Mouse (Mus musculus) embryonic facial prominence, embryonic 12.5 days (tissue): Measurements from ENCODE around the gene Tnfrsf14. TPM values are rescaled to one million over a fixed set of nuclear protein-coding genes. Genes with fewer than 3 reads are reported as not detected.
A peak's percentile ranks its signal among the peaks of the same experiment; 100 is the strongest.

Source experiments
- ATAC-seq: fragments of 200-750 bp; cut with Nextera tagmentation; 2 replicates; pipeline ENCODE4 v1.8.0; 2017; ENCODE audit not compliant: insufficient number of reproducible peaks, insufficient read depth, low FRiP score, low TSS enrichment
- H3K27ac ChIP-seq: fragments of 300-500 bp; sonication (generic); 2 replicates; pipeline ENCODE4 v1.5.1; 2016; ENCODE audit warnings: mild to moderate bottlenecking
- H3K27me3 ChIP-seq: fragments of 300-500 bp; sonication (generic); 2 replicates; pipeline ENCODE4 v1.6.1; 2016; ENCODE audit warnings: mild to moderate bottlenecking, moderate library complexity
- H3K36me3 ChIP-seq: fragments of 300-500 bp; sonication (generic); 2 replicates; pipeline ENCODE4 v1.6.1; 2016; ENCODE audit warnings: mild to moderate bottlenecking
- H3K4me1 ChIP-seq: fragments of 300-500 bp; sonication (generic); 2 replicates; pipeline ENCODE4 v1.6.1; 2016
- H3K4me2 ChIP-seq: fragments of 300-500 bp; sonication (generic); replicated peaks from 2 replicates; pipeline ENCODE4 v1.6.1; 2016; ENCODE audit warnings: mild to moderate bottlenecking, moderate library complexity
- H3K4me3 ChIP-seq: fragments of 300-500 bp; sonication (generic); 2 replicates; pipeline ENCODE4 v1.5.1; 2016; ENCODE audit warnings: mild to moderate bottlenecking
- H3K9ac ChIP-seq: fragments of 300-500 bp; sonication (generic); 2 replicates; pipeline ENCODE4 v1.6.1; 2016; ENCODE audit warnings: mild to moderate bottlenecking, moderate library complexity
- H3K9me3 ChIP-seq: fragments of 300-500 bp; sonication (generic); 2 replicates; pipeline ENCODE4 v1.6.1; 2016; ENCODE audit warnings: mild to moderate bottlenecking, moderate library complexity
- WGBS: fragments of 180-500 bp; shearing (Covaris S2); methylation state at CpG from one replicate; pipeline ENCODE4 v1.1.7; 2016; 5-methylcytosine and 5-hydroxymethylcytosine counted together
- polyA plus RNA-seq: library from polyadenylated mRNA; unstranded; fragments of >200 nt; fragmentation: Nextera tagmentation; extraction: Ambion mirVana; gene quantifications from 2 replicates; pipeline ENCODE4 v1.2.1, GENCODE M21; 2016

Tnfrsf14 gene
- polyA plus RNA-seq, 1 experiment from 2014 or later: 1.2 TPM

- Histone ChIP-seq H3K4me2 (peak within 1 kb of the TSS; percentile 77), H3K36me3 (no peaks in the 10 kb centered on the region), H3K9ac (peak within 1 kb of the TSS; percentile 65), H3K27me3 (peaks cover 68% of the 10 kb centered on the region), H3K4me1 (peaks cover 51% of the 10 kb centered on the region), H3K9me3 (no peaks in the 10 kb centered on the region), H3K27ac (no peak within 1 kb of the TSS), H3K4me3 (peak within 1 kb of the TSS; percentile 44)
- peak; percentile 17 for ATAC-seq
- WGBS: 1% methylated on average over 65 of the region's 65 CpGs
Measured at GRCm38 (mm10) chr4:154960690-154961225, 32.4 kb upstream of the Tnfrsf14 start, which contains the start of gene Hes5. TSS of gene Hes5 (plus strand) at chr4:154960923.

DNA sequence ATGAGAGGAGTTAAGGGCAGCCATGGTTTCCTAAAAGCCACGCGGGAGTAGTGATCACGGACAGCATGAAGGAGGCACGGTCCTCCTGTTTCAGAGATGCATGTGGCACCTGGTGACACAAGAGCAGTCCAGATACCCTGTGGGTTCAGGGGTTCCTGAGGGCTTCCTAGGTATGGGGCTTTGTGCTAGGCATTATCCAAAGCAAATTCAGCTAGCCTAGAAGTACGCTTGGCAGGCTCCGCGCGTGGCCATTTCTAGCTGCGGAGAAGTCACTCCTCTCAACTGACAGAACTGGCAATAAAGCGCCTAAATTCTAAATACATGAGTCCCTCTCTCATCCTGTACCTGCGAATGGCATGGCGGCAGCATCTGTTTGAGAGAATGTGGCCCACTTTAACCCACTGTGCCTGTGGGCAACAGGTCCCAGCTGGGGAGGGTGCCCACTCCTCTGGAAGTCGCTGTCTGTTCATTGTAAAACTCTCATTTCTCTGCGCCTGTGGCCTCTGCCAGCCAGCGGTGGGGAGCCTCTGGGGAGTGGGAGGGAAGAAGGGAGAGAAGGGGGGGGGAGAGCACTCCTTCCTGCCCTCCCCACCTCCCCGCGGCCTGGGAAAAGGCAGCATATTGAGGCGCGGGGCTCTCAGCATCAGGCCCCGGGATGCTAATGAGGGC, 31.8 kb upstream of the Tnfrsf14 start:
- Histone ChIP-seq H3K9ac (peak overlapping the region; percentile 65; the same call in 1 of the 2 replicates), H3K27me3 (peaks cover 74% of the 10 kb centered on the region), H3K4me2 (peak overlapping the region; percentile 77), H3K27ac (no peak overlapping the region), H3K9me3 (no peaks in the 10 kb centered on the region), H3K4me3 (peak overlapping the region; percentile 44), H3K4me1 (peaks cover 45% of the 10 kb centered on the region), H3K36me3 (no peaks in the 10 kb centered on the region)
- 19% methylated on average over 20 of the region's 20 CpGs for WGBS
- peak; percentile 12; the same call in 1 of the 2 replicates for ATAC-seq

DNA sequence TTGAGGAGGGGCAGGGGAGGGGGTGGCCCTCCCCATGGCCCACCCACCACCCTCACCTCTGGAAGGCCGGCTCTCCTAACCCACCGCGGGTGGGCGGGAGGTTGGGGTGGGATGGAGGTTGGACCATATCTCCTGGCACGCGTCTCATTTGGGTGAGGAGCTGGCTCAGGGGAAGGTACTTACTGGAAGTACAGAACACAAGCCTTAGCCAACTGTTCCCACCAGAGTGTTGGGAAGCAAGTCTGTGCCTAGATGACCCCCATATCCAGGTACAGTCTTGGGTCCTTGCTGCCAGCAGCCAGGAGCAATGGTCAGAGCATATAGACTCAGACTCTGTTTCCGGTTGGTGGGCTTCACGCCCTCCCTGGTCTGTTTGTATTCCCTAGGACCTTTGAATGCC, 30.3 kb upstream of the Tnfrsf14 start:
- no peak overlapping the region for H3K9ac ChIP-seq
- 15% methylated on average over 8 of the region's 8 CpGs for WGBS
- H3K4me3 ChIP-seq: no peak overlapping the region
- no peaks in the 10 kb centered on the region for H3K9me3 ChIP-seq
- ATAC-seq: no peak
- peaks cover 89% of the 10 kb centered on the region for H3K27me3 ChIP-seq
- H3K4me2 ChIP-seq: peak overlapping the region; percentile 43
- no peak overlapping the region for H3K27ac ChIP-seq
- H3K36me3 ChIP-seq: no peaks in the 10 kb centered on the region
- peaks cover 39% of the 10 kb centered on the region for H3K4me1 ChIP-seq

- no peak overlapping the region for H3K9ac ChIP-seq
- no peak for ATAC-seq
- H3K4me1 ChIP-seq: peaks cover 35% of the 10 kb centered on the region
- H3K27me3 ChIP-seq: peaks cover 91% of the 10 kb centered on the region
- peak overlapping the region; percentile 43 for H3K4me2 ChIP-seq
- WGBS: under 1% methylated on average over 15 of the region's 15 CpGs
- H3K36me3 ChIP-seq: no peaks in the 10 kb centered on the region
- H3K27ac ChIP-seq: no peak overlapping the region
- peak overlapping the region; percentile 13; the same call in 1 of the 2 replicates for H3K4me3 ChIP-seq
- no peaks in the 10 kb centered on the region for H3K9me3 ChIP-seq
Measured at GRCm38 (mm10) chr4:154958171-154958570, 29.8 kb upstream of the Tnfrsf14 start.

GRCm38 (mm10) chr4:154957289-154957993, 29.1 kb upstream of the Tnfrsf14 start:
- peaks cover 38% of the 10 kb centered on the region for H3K4me1 ChIP-seq
- WGBS: 56% methylated on average over 13 of the region's 13 CpGs
- no peak overlapping the region for H3K9ac ChIP-seq
- no peak overlapping the region for H3K27ac ChIP-seq
- H3K4me3 ChIP-seq: no peak overlapping the region
- H3K9me3 ChIP-seq: no peaks in the 10 kb centered on the region
- no peak for ATAC-seq
- H3K4me2 ChIP-seq: peak overlapping the region; percentile 43; the same call in 1 of the 2 replicates
- H3K36me3 ChIP-seq: no peaks in the 10 kb centered on the region
- peaks cover 91% of the 10 kb centered on the region for H3K27me3 ChIP-seq

DNA sequence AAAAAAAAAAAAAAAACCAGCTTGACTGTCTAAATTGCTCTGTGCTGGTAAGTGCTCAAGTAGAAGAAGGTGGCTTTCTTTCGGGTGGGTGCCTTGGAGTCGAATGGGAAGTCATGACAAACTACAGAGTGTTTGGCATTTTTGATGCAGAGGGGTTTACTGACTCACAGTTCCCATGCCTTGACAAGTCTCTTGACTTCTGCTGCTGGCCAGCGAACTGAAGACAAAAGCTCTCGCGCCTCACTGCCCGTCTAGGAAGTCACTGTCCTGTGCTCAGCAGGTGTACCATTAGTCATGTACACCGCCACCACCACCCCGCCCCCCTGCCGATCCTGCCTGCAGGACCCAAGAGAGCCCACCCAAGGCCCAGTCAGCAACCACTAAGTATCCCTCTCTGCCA, 28.2 kb upstream of the Tnfrsf14 start:
- no peak overlapping the region for H3K4me2 ChIP-seq
- H3K36me3 ChIP-seq: no peaks in the 10 kb centered on the region
- H3K9me3 ChIP-seq: no peaks in the 10 kb centered on the region
- 33% methylated on average over 9 of the region's 9 CpGs for WGBS
- ATAC-seq: no peak
- no peak overlapping the region for H3K4me3 ChIP-seq
- no peak overlapping the region for H3K9ac ChIP-seq
- H3K27me3 ChIP-seq: peaks cover 91% of the 10 kb centered on the region
- no peak overlapping the region for H3K27ac ChIP-seq
- H3K4me1 ChIP-seq: peaks cover 36% of the 10 kb centered on the region

- 4% methylated on average over 26 of the region's 26 CpGs for WGBS
- Histone ChIP-seq H3K36me3 (no peaks in the 10 kb centered on the region), H3K4me2 (peak overlapping the region; percentile 23; the same call in 1 of the 2 replicates), H3K9me3 (no peaks in the 10 kb centered on the region), H3K4me1 (peaks cover 17% of the 10 kb centered on the region), H3K27me3 (peaks cover 92% of the 10 kb centered on the region), H3K27ac (no peak overlapping the region), H3K9ac (no peak overlapping the region), H3K4me3 (no peak overlapping the region)
- ATAC-seq: no peak
Measured at GRCm38 (mm10) chr4:154952461-154953241, 24.3 kb upstream of the Tnfrsf14 start.

DNA sequence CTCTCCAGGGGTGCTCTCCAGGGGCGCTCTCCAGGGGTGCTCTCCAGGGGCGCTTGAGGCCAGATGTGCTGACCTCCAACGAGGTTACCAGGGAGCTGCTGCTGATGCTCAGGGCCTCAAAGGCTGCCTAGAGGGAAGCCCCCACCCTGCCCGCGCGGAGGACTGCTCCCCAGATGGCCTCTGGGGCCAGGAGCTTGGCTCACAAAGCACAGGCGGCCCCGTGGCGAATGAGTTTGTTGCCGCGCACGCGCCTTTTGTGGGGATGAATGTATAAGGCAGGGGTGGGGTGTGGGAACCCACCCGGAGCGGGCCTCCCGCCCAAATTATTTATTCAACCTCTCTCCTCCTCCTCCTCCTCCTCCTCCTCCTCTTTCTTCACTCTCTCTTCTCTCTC, 21.2 kb upstream of the Tnfrsf14 start:
- H3K9ac ChIP-seq: no peak overlapping the region

DNA sequence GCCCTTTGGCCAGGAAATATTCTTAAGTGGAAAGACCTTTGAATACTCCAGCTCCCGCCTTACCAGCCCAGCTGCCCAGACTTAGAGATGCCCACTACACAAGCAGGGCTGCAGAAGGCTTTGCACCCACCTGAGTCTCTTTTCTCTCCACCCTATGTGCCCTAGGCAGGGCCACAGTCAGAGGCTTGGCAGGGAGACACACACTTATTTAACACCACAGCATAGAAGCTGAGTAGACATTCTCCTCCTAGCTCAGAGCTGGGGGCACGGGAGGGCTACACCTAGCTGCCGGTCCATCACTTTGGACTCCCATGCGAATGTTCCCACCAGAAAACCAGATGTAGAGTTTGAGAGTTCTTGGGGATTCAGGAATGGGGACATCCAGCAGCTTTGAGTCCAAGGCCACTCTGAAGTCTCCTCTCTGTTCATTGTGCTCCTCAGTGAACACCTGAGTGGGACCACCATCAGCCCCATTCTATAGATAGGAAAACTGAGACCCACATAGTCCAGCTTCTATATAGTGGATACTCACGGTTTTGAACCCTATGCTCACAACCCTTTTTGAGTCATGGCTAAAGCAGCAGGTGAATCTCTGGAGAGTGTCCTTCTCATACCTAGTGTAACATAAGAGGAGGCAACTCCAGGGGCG, 20.7 kb upstream of the Tnfrsf14 start:
- H3K27ac ChIP-seq: no peak overlapping the region
- H3K4me2 ChIP-seq: peak overlapping the region; percentile 29
- H3K27me3 ChIP-seq: peaks cover 61% of the 10 kb centered on the region
- H3K9me3 ChIP-seq: no peaks in the 10 kb centered on the region
- 60% methylated on average over 6 of the region's 6 CpGs for WGBS
- H3K9ac ChIP-seq: no peak overlapping the region
- no peaks in the 10 kb centered on the region for H3K36me3 ChIP-seq
- no peak for ATAC-seq
- peaks cover 26% of the 10 kb centered on the region for H3K4me1 ChIP-seq
- no peak overlapping the region for H3K4me3 ChIP-seq

More for the DNA sequence above, 21.2 kb upstream of the Tnfrsf14 start:
- H3K4me2 ChIP-seq: peak overlapping the region; percentile 29
- no peaks in the 10 kb centered on the region for H3K36me3 ChIP-seq
- no peak overlapping the region for H3K4me3 ChIP-seq
- 6% methylated on average over 16 of the region's 16 CpGs for WGBS
- no peaks in the 10 kb centered on the region for H3K9me3 ChIP-seq
- H3K27ac ChIP-seq: no peak overlapping the region
- H3K4me1 ChIP-seq: peaks cover 26% of the 10 kb centered on the region
- H3K27me3 ChIP-seq: peaks cover 66% of the 10 kb centered on the region
- no peak for ATAC-seq

GRCm38 (mm10) chr4:154948066-154948939, 19.9 kb upstream of the Tnfrsf14 start:
- Histone ChIP-seq H3K27me3 (peaks cover 53% of the 10 kb centered on the region), H3K4me2 (no peak overlapping the region), H3K4me1 (peaks cover 26% of the 10 kb centered on the region), H3K9ac (no peak overlapping the region), H3K4me3 (no peak overlapping the region), H3K9me3 (no peaks in the 10 kb centered on the region), H3K27ac (no peak overlapping the region), H3K36me3 (no peaks in the 10 kb centered on the region)
- WGBS: 47% methylated on average over 14 of the region's 14 CpGs
- ATAC-seq: no peak
